Mouse (Mus musculus) hindbrain, embryonic 11.5 days (tissue): ENCODE data around the gene Palb2. TPM values are rescaled to one million over a fixed set of nuclear protein-coding genes. Genes with fewer than 3 reads are reported as not detected.

Source experiments
- ATAC-seq: fragments of 200-750 bp; cut with Nextera tagmentation; 2 replicates; pipeline ENCODE4 v1.8.0; 2017; ENCODE audit warnings: mild to moderate bottlenecking, moderate TSS enrichment, moderate library complexity; ENCODE audit not compliant: low FRiP score
- DNase-seq: peaks from one replicate; pipeline ENCODE4 v3.0.0-alpha.2; 2015; ENCODE audit warnings: low spot score
- H3K27ac ChIP-seq: fragments of 300-500 bp; sonication (generic); 2 replicates; pipeline ENCODE4 v1.5.1; 2014; ENCODE audit warnings: mild to moderate bottlenecking, low read depth, low read length
- H3K27me3 ChIP-seq: fragments of 300-500 bp; sonication (generic); 2 replicates; pipeline ENCODE4 v1.6.1; 2014; ENCODE audit warnings: mild to moderate bottlenecking, low read length, moderate library complexity, mixed read lengths; ENCODE audit not compliant: control insufficient read depth, insufficient read depth
- H3K36me3 ChIP-seq: fragments of 300-500 bp; sonication (generic); 2 replicates; pipeline ENCODE4 v1.6.1; 2014; ENCODE audit warnings: mild to moderate bottlenecking, low read length, moderate library complexity, mixed read lengths; ENCODE audit not compliant: control insufficient read depth, insufficient read depth
- H3K4me1 ChIP-seq: fragments of 300-500 bp; sonication (generic); replicated peaks from 2 replicates; pipeline ENCODE4 v1.6.1; 2014; ENCODE audit warnings: low read length, mixed read lengths; ENCODE audit not compliant: control insufficient read depth, insufficient read depth
- H3K4me2 ChIP-seq: fragments of 300-500 bp; sonication (generic); replicated peaks from 2 replicates; pipeline ENCODE4 v1.6.1; 2014; ENCODE audit warnings: mild to moderate bottlenecking, low read depth, low read length
- H3K4me3 ChIP-seq: fragments of 300-500 bp; sonication (generic); 2 replicates; pipeline ENCODE4 v1.5.1; 2014; ENCODE audit warnings: low read depth, low read length
- H3K9ac ChIP-seq: fragments of 300-500 bp; sonication (generic); 2 replicates; pipeline ENCODE4 v1.6.1; 2014; ENCODE audit warnings: low read depth, low read length
- H3K9me3 ChIP-seq: fragments of 300-500 bp; sonication (generic); 2 replicates; pipeline ENCODE4 v1.6.1; 2016; ENCODE audit warnings: low read length; ENCODE audit not compliant: control insufficient read depth
- WGBS: fragments of 180-500 bp; shearing (Covaris S2); extraction: QIAGEN DNeasy Blood & Tissue Kit; methylation state at CpG from one replicate; pipeline ENCODE4 v1.1.7; 2014; 5-methylcytosine and 5-hydroxymethylcytosine counted together
- polyA plus RNA-seq: library from polyadenylated mRNA; unstranded; fragments of >200 nt; fragmentation: Nextera tagmentation; extraction: Ambion mirVana; gene quantifications from 2 replicates; pipeline ENCODE4 v1.2.1, GENCODE M21; 2014

Gene Palb2
- polyA plus RNA-seq = 14.6 and 20.9 TPM in 2 replicates

- WGBS = under 1% methylated on average over 52 of the region's 54 CpGs
- Histone ChIP-seq H3K36me3 (0 out of 2 replicates have a peak, but pooled peaks cover 2% of the 10 kb centered on the region), H3K27ac (peak within 1 kb of the TSS; percentile 42; the same call in 1 of the 2 replicates), H3K4me1 (no peaks in the 10 kb centered on the region), H3K27me3 (no peaks in the 10 kb centered on the region), H3K4me3 (peak within 1 kb of the TSS; percentile 90), H3K4me2 (peak within 1 kb of the TSS; percentile 67), H3K9me3 (no peaks in the 10 kb centered on the region), H3K9ac (peak within 1 kb of the TSS; percentile 83)
- peak; percentile 98 for ATAC-seq
- DNase-seq = peak; percentile 99
Observed at GRCm38 (mm10) chr7:122132497-122133337, at the start of gene Palb2, which contains the start of gene Dctn5. Palb2 (minus strand) TSS chr7:122132985. Dctn5 (plus strand) TSS chr7:122133041.

- 92% methylated on average over 7 of the region's 7 CpGs for WGBS
- Histone ChIP-seq H3K4me1 (no peaks in the 10 kb centered on the region), H3K27me3 (no peaks in the 10 kb centered on the region), H3K4me3 (no peak overlapping the region), H3K9me3 (no peaks in the 10 kb centered on the region), H3K27ac (no peak overlapping the region), H3K36me3 (no peaks in the 10 kb centered on the region), H3K9ac (no peak overlapping the region), H3K4me2 (no peak overlapping the region)
- ATAC-seq (no peak), DNase-seq (no peak)
Observed at GRCm38 (mm10) chr7:122180720-122181119, 47.9 kb upstream of the Palb2 start.

- peaks cover 4% of the 10 kb centered on the region; the same call in 1 of the 2 replicates for H3K36me3 ChIP-seq
- H3K9ac ChIP-seq = no peak overlapping the region
- H3K4me1 ChIP-seq = no peaks in the 10 kb centered on the region
- no peaks in the 10 kb centered on the region for H3K9me3 ChIP-seq
- H3K4me2 ChIP-seq = no peak overlapping the region
- ATAC-seq (no peak), DNase-seq (no peak)
- no peaks in the 10 kb centered on the region for H3K27me3 ChIP-seq
- no peak overlapping the region for H3K4me3 ChIP-seq
- H3K27ac ChIP-seq = no peak overlapping the region
- WGBS = 71% methylated on average over 10 of the region's 10 CpGs
Observed at GRCm38 (mm10) chr7:122171613-122172012, 38.8 kb upstream of the Palb2 start.

GRCm38 (mm10) chr7:122170705-122171104, 37.9 kb upstream of the Palb2 start:
- ATAC-seq (no peak), DNase-seq (no peak)
- Histone ChIP-seq H3K27ac (no peak overlapping the region), H3K27me3 (no peaks in the 10 kb centered on the region), H3K9me3 (no peaks in the 10 kb centered on the region), H3K36me3 (peaks cover 4% of the 10 kb centered on the region; the same call in 1 of the 2 replicates), H3K4me2 (no peak overlapping the region), H3K4me1 (no peaks in the 10 kb centered on the region), H3K4me3 (no peak overlapping the region), H3K9ac (no peak overlapping the region)
- 86% methylated on average over 6 of the region's 6 CpGs for WGBS

GRCm38 (mm10) chr7:122167203-122167602, 34.4 kb upstream of the Palb2 start:
- H3K27ac ChIP-seq = no peak overlapping the region
- no peak overlapping the region for H3K4me2 ChIP-seq
- 91% methylated on average over 7 of the region's 7 CpGs for WGBS
- no peaks in the 10 kb centered on the region for H3K27me3 ChIP-seq
- peaks cover 7% of the 10 kb centered on the region for H3K36me3 ChIP-seq
- no peaks in the 10 kb centered on the region for H3K9me3 ChIP-seq
- no peak overlapping the region for H3K4me3 ChIP-seq
- no peaks in the 10 kb centered on the region for H3K4me1 ChIP-seq
- ATAC-seq = no peak
- DNase-seq = no peak
- no peak overlapping the region for H3K9ac ChIP-seq

GRCm38 (mm10) chr7:122163766-122164165, 31.0 kb upstream of the Palb2 start:
- Histone ChIP-seq H3K4me3 (no peak overlapping the region), H3K27me3 (no peaks in the 10 kb centered on the region), H3K9ac (no peak overlapping the region), H3K4me2 (no peak overlapping the region), H3K36me3 (peaks cover 7% of the 10 kb centered on the region), H3K9me3 (no peaks in the 10 kb centered on the region), H3K27ac (no peak overlapping the region), H3K4me1 (peaks cover 13% of the 10 kb centered on the region)
- ATAC-seq (no peak), DNase-seq (no peak)
- WGBS = 97% methylated on average over 8 of the region's 8 CpGs

- no peak for ATAC-seq
- H3K4me3 ChIP-seq = peak overlapping the region; percentile 67
- H3K4me1 ChIP-seq = peaks cover 17% of the 10 kb centered on the region
- peak overlapping the region; percentile 90 for H3K4me2 ChIP-seq
- H3K9ac ChIP-seq = peak overlapping the region; percentile 74
- no peaks in the 10 kb centered on the region for H3K9me3 ChIP-seq
- H3K27me3 ChIP-seq = no peaks in the 10 kb centered on the region
- H3K27ac ChIP-seq = no peak overlapping the region; the same call in 1 of the 2 replicates
- WGBS = 2% methylated on average over 12 of the region's 12 CpGs
- no peak for DNase-seq
- peaks cover 7% of the 10 kb centered on the region for H3K36me3 ChIP-seq
Observed at GRCm38 (mm10) chr7:122160037-122160436, 27.3 kb upstream of the Palb2 start.

- peak; percentile 94 for DNase-seq
- Histone ChIP-seq H3K9me3 (no peaks in the 10 kb centered on the region), H3K27ac (peak within 1 kb of the TSS; percentile 75), H3K27me3 (no peaks in the 10 kb centered on the region), H3K9ac (peak within 1 kb of the TSS; percentile 74), H3K4me1 (peaks cover 17% of the 10 kb centered on the region), H3K36me3 (peaks cover 7% of the 10 kb centered on the region), H3K4me3 (peak within 1 kb of the TSS; percentile 67), H3K4me2 (peak within 1 kb of the TSS; percentile 90)
- ATAC-seq = peak; percentile 95
- WGBS = under 1% methylated on average over 63 of the region's 63 CpGs
Observed at GRCm38 (mm10) chr7:122158915-122159902, 26.4 kb upstream of the Palb2 start, which contains the start of gene Plk1. Plk1 (plus strand) TSS chr7:122159439.
